Mouse (Mus musculus) myocyte (in vitro differentiated cells): ENCODE measurements around the gene Gstm6. TPM values are rescaled to one million over a fixed set of nuclear protein-coding genes. Genes with fewer than 3 reads are reported as not detected.

Source experiments
- polyA plus RNA-seq: library from polyadenylated mRNA; unstranded; fragments of >200 nt; fragmentation: generic; extraction: Trizol; gene quantifications from one replicate; pipeline ENCODE4 v1.2.1, GENCODE M21; 2012; ENCODE audit warnings: missing spikeins

The Gstm6 gene
- polyA plus RNA-seq, 1 experiment = not detected

Other genes with a start within 250 kb of the Gstm6 start
- gene Ahcyl1, start 247.2 kb downstream of the Gstm6 start, polyA plus RNA-seq = 51.0 TPM
- 68.1 TPM for gene Csf1, start 183.3 kb downstream of the Gstm6 start, polyA plus RNA-seq
- not detected for gene Eps8l3, start 66.5 kb downstream of the Gstm6 start, polyA plus RNA-seq
- gene Gstm5, start 47.9 kb downstream of the Gstm6 start, polyA plus RNA-seq = 25.4 TPM
- 0.50 TPM for gene Gstm7, start 11.9 kb downstream of the Gstm6 start, polyA plus RNA-seq
- not detected for gene Gstm3, start 25.5 kb upstream of the Gstm6 start, polyA plus RNA-seq
- gene Gstm2, start 42.7 kb upstream of the Gstm6 start, polyA plus RNA-seq = 17.1 TPM
- gene Gstm1, start 74.2 kb upstream of the Gstm6 start, polyA plus RNA-seq = 42.0 TPM
- gene Gstm4, start 101.1 kb upstream of the Gstm6 start, polyA plus RNA-seq = 0.52 TPM
- gene Ampd2, start 142.9 kb upstream of the Gstm6 start, polyA plus RNA-seq = 32.6 TPM
- gene Gnat2, start 149.0 kb upstream of the Gstm6 start, polyA plus RNA-seq = 0.90 TPM
- gene Gnai3, start 202.4 kb upstream of the Gstm6 start, polyA plus RNA-seq = 20.1 TPM
- gene Gpr61, start 211.1 kb upstream of the Gstm6 start, polyA plus RNA-seq = 0.06 TPM
- 3.3 TPM for gene Amigo1, start 242.6 kb upstream of the Gstm6 start, polyA plus RNA-seq